Mouse (Mus musculus) large intestine, adult 2 months (tissue): ENCODE results near the gene Alkbh5. TPM values are rescaled to one million over a fixed set of nuclear protein-coding genes. Genes with fewer than 3 reads are reported as not detected.
"Not testable (repeated sequence)": the region's sequence is repeated elsewhere in the genome, so short reads cannot be mapped to it uniquely, and the experiment has no call there.

Experiments
- DNase-seq: peaks from one replicate; pipeline ENCODE4 v3.0.0-alpha.2; 2012; ENCODE audit warnings: low read depth, low spot score
- WGBS: fragments of 180-500 bp; shearing (Covaris S2); methylation state at CpG from one replicate; pipeline ENCODE4 v1.1.7; 2018; 5-methylcytosine and 5-hydroxymethylcytosine counted together
- polyA plus RNA-seq: library from polyadenylated mRNA; depleted of rRNA; stranded (reverse); fragments of >200 nt; gene quantifications from 2 replicates; pipeline ENCODE4 v1.2.3, GENCODE M21; 2012; rRNA removed

The Alkbh5 gene
- polyA plus RNA-seq, 1 experiment, result 16.3 TPM

- DNase-seq, result no peak
- WGBS, result 4% methylated on average over 4 of the region's 4 CpGs
Observed at GRCm38 (mm10) chr11:60540002-60540610, 3.9 kb downstream of the Alkbh5 start.

- no peak for DNase-seq
- WGBS, result 12% methylated on average over 2 of the region's 2 CpGs
Observed at GRCm38 (mm10) chr11:60540761-60541160, 4.6 kb downstream of the Alkbh5 start.

DNA sequence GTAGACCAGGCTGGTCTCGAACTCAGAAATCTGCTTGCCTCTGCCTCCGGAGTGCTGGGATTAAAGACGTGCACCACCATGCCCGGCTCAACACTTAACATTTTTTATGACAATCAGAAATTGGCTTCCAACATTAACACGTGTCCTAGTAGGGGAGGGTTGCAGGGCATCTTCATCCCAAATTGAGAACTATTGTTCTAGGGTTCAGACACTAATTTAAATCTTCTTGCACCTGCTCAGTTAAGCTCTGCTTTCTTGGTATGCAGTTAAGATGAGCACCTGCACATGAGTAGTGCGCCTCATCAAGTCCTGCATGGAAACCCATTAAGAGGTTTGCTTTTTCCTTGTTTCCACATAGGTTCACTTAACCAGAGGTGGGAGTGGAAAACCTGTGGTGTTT is 5.7 kb downstream of the Alkbh5 start:
- 67% methylated on average over 6 of the region's 6 CpGs for WGBS
- DNase-seq, result no peak

DNA sequence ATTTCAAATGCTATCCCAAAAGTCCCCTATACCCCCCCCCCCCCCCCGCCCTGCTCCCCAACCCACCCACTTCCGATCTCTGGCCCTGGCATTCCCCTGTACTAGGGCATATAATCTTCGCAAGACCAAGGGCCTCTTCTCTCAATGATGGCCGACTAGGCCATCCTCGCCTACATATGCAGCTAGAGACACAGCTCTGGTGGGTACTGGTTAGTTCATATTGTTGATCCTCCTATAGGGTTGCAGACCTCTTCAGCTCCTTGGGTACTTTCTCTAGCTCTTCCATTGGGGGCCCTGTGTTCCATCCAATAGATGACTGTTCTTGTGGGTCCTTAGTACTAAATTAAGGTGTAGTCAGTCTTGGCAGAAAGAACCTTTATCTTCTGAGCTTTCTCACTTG is 7.0 kb downstream of the Alkbh5 start:
- 82% methylated on average over 5 of the region's 5 CpGs for WGBS
- not testable (repeated sequence) for DNase-seq

GRCm38 (mm10) chr11:60545433-60545832 is 9.3 kb downstream of the Alkbh5 start:
- DNase-seq, result no peak
- 18% methylated on average over 4 of the region's 4 CpGs for WGBS

DNA sequence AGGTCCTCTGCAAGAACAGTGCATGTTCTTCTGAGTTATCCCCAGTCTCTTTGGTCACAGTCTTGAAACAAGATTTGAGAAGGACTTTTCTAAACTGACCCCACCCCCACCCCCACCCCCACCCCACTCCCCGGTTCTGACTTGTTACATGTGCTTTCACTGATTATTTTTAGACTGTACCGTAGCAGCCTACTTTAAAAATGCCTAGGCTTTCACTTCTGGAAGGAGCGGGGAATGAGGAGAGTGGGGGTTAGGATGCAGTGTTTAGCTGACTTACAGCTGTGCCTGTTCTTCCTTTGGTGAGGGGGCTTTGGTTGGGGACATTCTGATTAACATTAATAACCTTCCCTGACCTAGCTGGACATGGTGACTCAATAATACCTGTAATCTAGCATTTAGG is 11.9 kb downstream of the Alkbh5 start:
- 70% methylated on average over 3 of the region's 3 CpGs for WGBS
- no peak for DNase-seq

DNA sequence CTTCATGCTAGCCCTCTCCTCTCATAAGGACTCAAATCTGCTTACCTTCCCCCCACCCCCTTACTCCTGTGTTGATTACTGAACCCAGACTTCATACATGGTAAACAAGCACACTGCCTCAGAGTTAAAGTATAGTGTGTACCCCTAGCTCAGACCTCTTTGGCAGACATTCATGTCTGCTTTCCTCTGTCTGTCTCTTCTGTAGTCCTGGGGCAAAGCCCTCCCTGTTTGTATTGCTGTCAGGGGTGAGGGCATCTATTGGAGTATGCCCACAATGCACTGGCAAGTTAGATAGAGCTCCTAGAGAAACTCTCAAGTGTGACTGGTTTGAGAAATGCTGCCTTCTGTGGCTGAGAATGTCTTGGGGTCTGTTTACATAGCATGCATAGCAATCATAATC is 16.9 kb downstream of the Alkbh5 start:
- no peak for DNase-seq

DNA sequence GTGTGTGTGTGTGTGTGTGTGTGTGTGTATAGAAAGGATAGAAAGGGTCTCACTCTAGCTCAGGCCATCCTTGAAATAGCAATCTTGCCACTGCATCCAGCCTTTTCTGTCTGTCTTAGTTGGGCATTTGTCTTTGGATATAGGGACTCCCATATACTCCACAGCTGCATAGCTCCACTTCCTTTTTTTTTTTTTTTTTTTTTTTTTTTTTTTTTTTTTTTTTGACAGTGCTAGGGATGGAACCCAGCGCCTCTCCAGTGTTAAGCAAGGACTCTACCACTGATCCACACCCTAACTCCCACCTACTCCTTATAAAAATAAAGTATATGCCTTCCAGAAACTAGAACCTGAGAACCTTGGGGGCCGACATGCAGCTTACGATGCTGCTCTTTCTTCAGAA is 21.5 kb downstream of the Alkbh5 start:
- DNase-seq, result no peak
- WGBS, result 90% methylated on average over 3 of the region's 3 CpGs

GRCm38 (mm10) chr11:60559342-60559741 is 23.2 kb downstream of the Alkbh5 start:
- DNase-seq, result no peak
- 5% methylated on average over 3 of the region's 3 CpGs for WGBS

DNA sequence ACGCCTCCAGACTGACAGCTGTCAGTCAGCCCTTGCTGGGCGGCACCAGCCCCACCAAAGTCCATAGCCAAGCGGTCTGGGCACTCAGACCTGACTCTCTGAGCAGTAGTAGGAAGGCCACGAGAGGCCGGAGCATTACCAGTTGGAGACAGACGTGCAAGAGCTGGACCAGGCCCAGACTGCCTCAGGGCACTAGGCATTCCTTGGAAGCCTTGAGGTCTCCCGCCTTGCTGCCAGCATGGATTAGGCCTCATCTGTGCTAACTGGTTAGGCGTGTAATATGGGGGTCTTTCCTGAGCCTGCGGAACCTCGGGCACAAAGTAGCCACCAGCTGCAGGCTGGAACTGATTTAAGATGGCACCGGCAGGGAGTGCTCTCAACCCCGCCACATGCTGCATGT is 37.8 kb downstream of the Alkbh5 start:
- DNase-seq, result not testable (repeated sequence)
- WGBS, result 86% methylated on average over 11 of the region's 12 CpGs

Other genes starting within 250 kb of the Alkbh5 start
- gene Tom1l2, start 183.5 kb upstream of the Alkbh5 start, polyA plus RNA-seq, result 41.5 and 67.3 TPM in 2 replicates
- gene Drc3, start 183.1 kb upstream of the Alkbh5 start, polyA plus RNA-seq, result 0.26 and 0.67 TPM in 2 replicates
- gene Gid4, start 119.2 kb upstream of the Alkbh5 start, polyA plus RNA-seq, result 12.3 and 13.5 TPM in 2 replicates
- gene Atpaf2, start 117.9 kb upstream of the Alkbh5 start, polyA plus RNA-seq, result 34.4 and 45.2 TPM in 2 replicates
- gene Drg2, start 81.8 kb upstream of the Alkbh5 start, polyA plus RNA-seq, result 49.5 and 58.3 TPM in 2 replicates
- 0.04 TPM in 2 replicates for gene Myo15, start 67.0 kb upstream of the Alkbh5 start, polyA plus RNA-seq
- 27.3 and 34.5 TPM in 2 replicates for gene Llgl1, start 163.3 kb downstream of the Alkbh5 start, polyA plus RNA-seq
- 230 and 253 TPM in 2 replicates for gene Flii, start 190.9 kb downstream of the Alkbh5 start, polyA plus RNA-seq
- gene Mief2, start 192.0 kb downstream of the Alkbh5 start, polyA plus RNA-seq, result 9.7 and 9.8 TPM in 2 replicates
- 5.8 and 6.3 TPM in 2 replicates for gene Top3a, start 241.0 kb downstream of the Alkbh5 start, polyA plus RNA-seq
- 5.8 and 9.8 TPM in 2 replicates for gene Smcr8, start 241.1 kb downstream of the Alkbh5 start, polyA plus RNA-seq